Mouse (Mus musculus): ENCODE data around the gene H2al2c.
"Not testable (repeated sequence)": the region's sequence is repeated elsewhere in the genome, so short reads cannot be mapped to it uniquely, and the experiment has no call there.

H2al2c gene

DNA sequence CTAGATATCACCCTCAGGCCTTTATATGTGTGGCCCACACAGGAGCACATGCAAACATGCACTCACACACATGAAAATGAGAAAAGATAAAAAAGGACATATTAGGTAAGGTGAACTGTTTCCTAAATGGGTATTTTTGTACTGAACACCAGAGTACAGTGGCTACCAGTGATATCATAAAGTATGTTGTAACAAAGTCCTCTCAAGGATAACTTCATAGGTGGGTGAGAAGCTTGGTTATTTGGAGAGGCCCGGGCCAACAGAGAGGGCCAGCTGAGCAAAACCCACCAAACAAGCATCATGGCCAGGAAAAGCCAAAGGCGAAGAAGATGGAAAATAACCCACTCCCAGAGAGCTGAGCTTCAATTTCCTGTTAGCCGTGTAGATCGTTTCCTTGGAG lies at the start of gene H2al2c:
Gene H2al2c (plus strand): TSS at position 301 of the 400 bp plus-strand sequence.
- DNase-seq = not testable (repeated sequence)
